Mouse (Mus musculus) CH12.LX (cell line): ENCODE results near the gene Hoxa9. TPM values are rescaled to one million over a fixed set of nuclear protein-coding genes. Genes with fewer than 3 reads are reported as not detected.

Source experiments
- DNase-seq: peaks from one replicate; pipeline ENCODE4 v3.0.0-alpha.2; 2013; ENCODE audit errors: extremely low read depth
- H3K27ac ChIP-seq: 2 replicates; pipeline ENCODE4 v1.5.1; 2012; ENCODE audit warnings: low read depth, mild to moderate bottlenecking, control low read depth, moderate library complexity; ENCODE audit not compliant: insufficient read depth
- H3K27me3 ChIP-seq: replicated peaks from 2 replicates; pipeline ENCODE3; 2012; ENCODE audit warnings: inconsistent platforms
- H3K36me3 ChIP-seq, 2 experiments: replicated peaks in 1 of 2; 2 replicates each; pipeline versions ENCODE3 to v1.6.1; 2012; ENCODE audit warnings: inconsistent platforms in 1 of 2, low read length in 1 of 2, mild to moderate bottlenecking in 1 of 2, mixed read lengths in 1 of 2, moderate library complexity in 1 of 2; ENCODE audit not compliant: control insufficient read depth in 1 of 2, insufficient read depth in 1 of 2
- H3K4me1 ChIP-seq, 2 experiments: 2 replicates each; pipeline ENCODE4 v1.6.1; 2012; ENCODE audit warnings: inconsistent platforms in 1 of 2, moderate library complexity in 1 of 2; ENCODE audit not compliant: insufficient read depth in 2 of 2, control insufficient read depth in 1 of 2
- H3K4me2 ChIP-seq: 2 replicates; pipeline ENCODE4 v1.6.1; 2012; ENCODE audit warnings: low read depth, mild to moderate bottlenecking, control low read depth; ENCODE audit not compliant: poor library complexity, insufficient read depth, severe bottlenecking
- H3K4me3 ChIP-seq, 3 experiments: fragments of 150-350 bp in 1 of 3; sonication (generic) in 1 of 3; replicated peaks in 1 of 3; 2 replicates each; pipeline versions ENCODE3 to v1.5.1; 2011 to 2012; ENCODE audit warnings: low read depth in 2 of 3, low read length in 2 of 3, mild to moderate bottlenecking in 2 of 3, moderate library complexity in 2 of 3, control low read depth in 1 of 3, improper control_type of control experiment in 1 of 3, inconsistent platforms in 1 of 3, mixed read lengths in 1 of 3; ENCODE audit not compliant: poor library complexity in 1 of 3
- H3K79me2 ChIP-seq: replicated peaks from 2 replicates; pipeline ENCODE4 v1.6.1; 2012; ENCODE audit warnings: mild to moderate bottlenecking, moderate library complexity; ENCODE audit not compliant: control insufficient read depth, poor library complexity, insufficient read depth, severe bottlenecking; ENCODE audit errors: extremely low read depth
- H3K9ac ChIP-seq: 2 replicates; pipeline ENCODE4 v1.6.1; 2012; ENCODE audit warnings: low read depth, mild to moderate bottlenecking, control low read depth, moderate library complexity; ENCODE audit not compliant: insufficient read depth
- H3K9me3 ChIP-seq: replicated peaks from 2 replicates; pipeline ENCODE3; 2012; ENCODE audit warnings: low read length, inconsistent platforms, mixed read lengths
- ELF1 ChIP-seq: IDR thresholded peaks from 2 replicates; pipeline ENCODE4 v1.6.1; 2014; ENCODE audit warnings: low read depth, mild to moderate bottlenecking, inconsistent platforms, low read length, improper control_type of control experiment
- HCFC1 ChIP-seq: IDR thresholded peaks from 2 replicates; pipeline ENCODE4 v1.6.1; 2012; ENCODE audit warnings: low read depth, mild to moderate bottlenecking, inconsistent platforms, low read length, improper control_type of control experiment
- MAFK ChIP-seq: IDR thresholded peaks from 2 replicates; pipeline ENCODE4 v1.6.1; 2011; ENCODE audit warnings: low read length, improper control_type of control experiment; ENCODE audit not compliant: insufficient replicate concordance
- NELFE ChIP-seq: IDR thresholded peaks from 2 replicates; pipeline ENCODE4 v1.6.1; 2011; ENCODE audit warnings: low read depth, low read length, improper control_type of control experiment
- NRF1 ChIP-seq: IDR thresholded peaks from 2 replicates; pipeline ENCODE4 v1.6.1; 2014; ENCODE audit warnings: low read depth, mild to moderate bottlenecking, inconsistent platforms, low read length, improper control_type of control experiment, moderate library complexity
- RAD21 ChIP-seq: IDR thresholded peaks from 2 replicates; pipeline ENCODE4 v1.6.1; 2011; ENCODE audit warnings: low read depth, mild to moderate bottlenecking, low read length, improper control_type of control experiment, moderate library complexity
- SMC3 ChIP-seq: IDR thresholded peaks from 2 replicates; pipeline ENCODE4 v1.6.1; 2011; ENCODE audit warnings: low read depth, low read length, improper control_type of control experiment
- TBP ChIP-seq: conservative IDR thresholded peaks from 2 replicates; pipeline ENCODE4 v1.6.1; 2011; ENCODE audit warnings: low read depth, low read length, improper control_type of control experiment
- UBTF ChIP-seq: IDR thresholded peaks from 2 replicates; pipeline ENCODE4 v1.6.1; 2012; ENCODE audit warnings: low read depth, mild to moderate bottlenecking, inconsistent platforms, low read length, improper control_type of control experiment, moderate library complexity
- ZC3H11A ChIP-seq: IDR thresholded peaks from 2 replicates; pipeline ENCODE4 v1.6.1; 2012; ENCODE audit warnings: low read depth, mild to moderate bottlenecking, inconsistent platforms, low read length, improper control_type of control experiment
- ZKSCAN1 ChIP-seq: IDR thresholded peaks from 2 replicates; pipeline ENCODE4 v1.6.1; 2012; ENCODE audit warnings: low read depth, inconsistent platforms, low read length, improper control_type of control experiment, borderline replicate concordance
- ZMIZ1 ChIP-seq: IDR thresholded peaks from 2 replicates; pipeline ENCODE4 v1.6.1; 2012; ENCODE audit warnings: low read depth, mild to moderate bottlenecking, inconsistent platforms, low read length, improper control_type of control experiment
- ZNF384 ChIP-seq: IDR thresholded peaks from 2 replicates; pipeline ENCODE4 v1.6.1; 2012; ENCODE audit warnings: low read depth, low read length, improper control_type of control experiment, inconsistent platforms
- dilution Hi-C: fragments of 300-500 bp; cut with MboI; formaldehyde crosslinking; loops from 2 replicates; pipeline ENCODE4 v1.14.3; 2020; ENCODE audit warnings: low sequenced_read_pairs; ENCODE audit not compliant: extremely low pct_unique_long_range_greater_than_20kb, extremely low pct_ligation_motif_present
- in situ Hi-C: fragments of 300-500 bp; cut with MboI; formaldehyde crosslinking; loops from 3 replicates; pipeline ENCODE4 v1.14.3; 2019; ENCODE audit warnings: low sequenced_read_pairs, low pct_ligation_motif_present, low pct_unique_long_range_greater_than_20kb, mixed read lengths
- polyA plus RNA-seq: library from polyadenylated mRNA; unstranded; fragments of >175 nt; gene quantifications from 2 replicates; pipeline ENCODE4 v1.2.1, GENCODE M21; 2012; ENCODE audit warnings: low read depth; ENCODE audit not compliant: insufficient read length
- total RNA-seq, 2 experiments: library from RNA; depleted of rRNA; stranded (reverse); fragments of 300-350 nt in 1 of 2; fragments of >200 nt in 1 of 2; gene quantifications; 2 replicates each; pipeline ENCODE4 v1.2.3; 2012 to 2014

Hoxa9 gene
- total and polyA plus RNA-seq, 3 experiments = 0.30 to 0.47 (median 0.30) TPM

- H3K4me3 ChIP-seq = no peak overlapping the region
- H3K27ac ChIP-seq = no peak overlapping the region
- no peak overlapping the region for H3K9ac ChIP-seq
- TF ChIP-seq RAD21 = no peak
- no peak for TF ChIP-seq ELF1
- TF ChIP-seq SMC3 = no peak
- no peak for TF ChIP-seq ZKSCAN1
- no peak for TF ChIP-seq ZMIZ1
- H3K4me1 ChIP-seq = peaks cover under 1 to 13% of the 10 kb centered on the region in 2 experiments; a peak in 2 of 4 replicates
- H3K9me3 ChIP-seq = peaks cover 20% of the 10 kb centered on the region
- DNase-seq = no peak
- H3K27me3 ChIP-seq = no peaks in the 10 kb centered on the region
- no peak overlapping the region for H3K4me2 ChIP-seq
- in situ Hi-C loops (loop anchor here (10.0 to 25.0 kb wide), 2 partner anchors 206 to 354 kb away; partner anchors contain the start of gene Skap2), dilution Hi-C loops (no loop called here)
- no peaks in the 10 kb centered on the region for H3K36me3 ChIP-seq
- H3K79me2 ChIP-seq = no peaks in the 10 kb centered on the region
Observed at GRCm38 (mm10) chr6:52218643-52219215, 12.2 kb downstream of the Hoxa9 start.

GRCm38 (mm10) chr6:52217895-52218642 lies 12.8 kb downstream of the Hoxa9 start:
- TF ChIP-seq MAFK (no peak), NELFE (no peak), ZC3H11A (no peak), UBTF (no peak), TBP (no peak), HCFC1 (no peak), SMC3 (no peak), NRF1 (no peak), ZNF384 (no peak)
- no peak overlapping the region for H3K4me2 ChIP-seq
- no peaks in the 10 kb centered on the region for H3K27me3 ChIP-seq
- no peak overlapping the region for H3K27ac ChIP-seq
- H3K4me1 ChIP-seq = peaks cover 2 to 13% of the 10 kb centered on the region in 2 experiments; a peak in 2 of 4 replicates
- H3K36me3 ChIP-seq = no peaks in the 10 kb centered on the region
- no peak overlapping the region for H3K9ac ChIP-seq
- dilution Hi-C loops (no loop called here), in situ Hi-C loops (loop anchor here (10.0 to 25.0 kb wide), 2 partner anchors 206 to 353 kb away; partner anchors contain the start of gene Skap2)
- no peak for DNase-seq
- no peaks in the 10 kb centered on the region for H3K79me2 ChIP-seq
- no peak overlapping the region for H3K4me3 ChIP-seq
- H3K9me3 ChIP-seq = peaks cover 20% of the 10 kb centered on the region
